Mouse (Mus musculus): ENCODE measurements around the gene Sorbs1.

Gene Sorbs1

GRCm38 (mm10) chr19:40359712-40360394 is 153.7 kb downstream of the Sorbs1 start:
- in situ Hi-C loops (cut with MboI; ENCODE audit: unreplicated experiment in 2 of 2), result loop anchor here in 1 of 2 experiments (10.0 to 25.0 kb wide), 2 partner anchors 365 to 602 kb away; no protein-coding TSS in a partner anchor

- in situ Hi-C loops (cut with MboI; ENCODE audit: unreplicated experiment in 2 of 2), result loop anchor here in 1 of 2 experiments (10.0 to 25.0 kb wide), 2 partner anchors 368 to 605 kb away; no protein-coding TSS in a partner anchor
Observed at GRCm38 (mm10) chr19:40356536-40357522, 156.8 kb downstream of the Sorbs1 start.

- in situ Hi-C loops (cut with MboI; ENCODE audit: unreplicated experiment in 2 of 2), result loop anchor here in 1 of 2 experiments (10.0 to 25.0 kb wide), 2 partner anchors 370 to 607 kb away; no protein-coding TSS in a partner anchor
Observed at GRCm38 (mm10) chr19:40355075-40355474, 158.5 kb downstream of the Sorbs1 start.

- in situ Hi-C loops (cut with MboI; ENCODE audit: unreplicated experiment in 2 of 2), result loop anchor here (5.0 to 25.0 kb wide), 3 partner anchors 50 to 610 kb away; no protein-coding TSS in a partner anchor
Observed at GRCm38 (mm10) chr19:40352006-40352405, 161.6 kb downstream of the Sorbs1 start.

GRCm38 (mm10) chr19:40350835-40351234 is 162.7 kb downstream of the Sorbs1 start:
- in situ Hi-C loops (cut with MboI; ENCODE audit: unreplicated experiment in 2 of 2), result loop anchor here (5.0 to 25.0 kb wide), 3 partner anchors 51 to 611 kb away; no protein-coding TSS in a partner anchor

GRCm38 (mm10) chr19:40349713-40350671 is 163.6 kb downstream of the Sorbs1 start:
- in situ Hi-C loops (cut with MboI; ENCODE audit: unreplicated experiment in 2 of 2), result loop anchor here (5.0 to 25.0 kb wide), 5 partner anchors 37 to 612 kb away; no protein-coding TSS in a partner anchor

GRCm38 (mm10) chr19:40349281-40349680 is 164.3 kb downstream of the Sorbs1 start:
- in situ Hi-C loops (cut with MboI; ENCODE audit: unreplicated experiment in 2 of 2), result loop anchor here in 1 of 2 experiments (5.0 kb wide), 2 partner anchors 38 to 193 kb away; no protein-coding TSS in a partner anchor

- in situ Hi-C loops (cut with MboI; ENCODE audit: unreplicated experiment in 2 of 2), result loop anchor here in 1 of 2 experiments (5.0 kb wide), 2 partner anchors 39 to 194 kb away; no protein-coding TSS in a partner anchor
Observed at GRCm38 (mm10) chr19:40348652-40349051, 164.9 kb downstream of the Sorbs1 start.

GRCm38 (mm10) chr19:40348175-40348574 is 165.4 kb downstream of the Sorbs1 start:
- in situ Hi-C loops (cut with MboI; ENCODE audit: unreplicated experiment in 2 of 2), result loop anchor here in 1 of 2 experiments (5.0 kb wide), 2 partner anchors 39 to 194 kb away; no protein-coding TSS in a partner anchor

GRCm38 (mm10) chr19:40346908-40347307 is 166.7 kb downstream of the Sorbs1 start:
- in situ Hi-C loops (cut with MboI; ENCODE audit: unreplicated experiment in 2 of 2), result loop anchor here in 1 of 2 experiments (5.0 kb wide), 2 partner anchors 40 to 195 kb away; no protein-coding TSS in a partner anchor

- in situ Hi-C loops (cut with MboI; ENCODE audit: unreplicated experiment in 2 of 2), result loop anchor here in 1 of 2 experiments (5.0 kb wide), 2 partner anchors 41 to 196 kb away; no protein-coding TSS in a partner anchor
Observed at GRCm38 (mm10) chr19:40346232-40346844, 167.2 kb downstream of the Sorbs1 start.

GRCm38 (mm10) chr19:40345684-40346083 is 167.9 kb downstream of the Sorbs1 start:
- in situ Hi-C loops (cut with MboI; ENCODE audit: unreplicated experiment in 2 of 2), result loop anchor here in 1 of 2 experiments (5.0 kb wide), 2 partner anchors 42 to 197 kb away; no protein-coding TSS in a partner anchor

- in situ Hi-C loops (cut with MboI; ENCODE audit: unreplicated experiment in 2 of 2), result loop anchor here in 1 of 2 experiments (5.0 kb wide), 1 partner anchor 199 kb away; no protein-coding TSS in a partner anchor
Observed at GRCm38 (mm10) chr19:40343018-40343417, 170.6 kb downstream of the Sorbs1 start.

GRCm38 (mm10) chr19:40341141-40341540 is 172.4 kb downstream of the Sorbs1 start:
- in situ Hi-C loops (cut with MboI; ENCODE audit: unreplicated experiment in 2 of 2), result loop anchor here in 1 of 2 experiments (5.0 kb wide), 1 partner anchor 201 kb away; no protein-coding TSS in a partner anchor

- in situ Hi-C loops (cut with MboI; ENCODE audit: unreplicated experiment in 2 of 2), result loop anchor here (5.0 kb wide), 1 partner anchor 1354 kb away; no protein-coding TSS in a partner anchor
Observed at GRCm38 (mm10) chr19:40336694-40337093, 176.9 kb downstream of the Sorbs1 start.

- in situ Hi-C loops (cut with MboI; ENCODE audit: unreplicated experiment in 2 of 2), result no loop called here
Observed at GRCm38 (mm10) chr19:40333905-40334304, 179.7 kb downstream of the Sorbs1 start.

- in situ Hi-C loops (cut with MboI; ENCODE audit: unreplicated experiment in 2 of 2), result no loop called here
Observed at GRCm38 (mm10) chr19:40333081-40333480, 180.5 kb downstream of the Sorbs1 start.

- in situ Hi-C loops (cut with MboI; ENCODE audit: unreplicated experiment in 2 of 2), result no loop called here
Observed at GRCm38 (mm10) chr19:40332303-40332702, 181.3 kb downstream of the Sorbs1 start.

Data from v-Abl transformed pro-B cells (cell line).